Mouse (Mus musculus): ENCODE measurements around the gene Lgi2. TPM values are rescaled to one million over a fixed set of nuclear protein-coding genes. Genes with fewer than 3 reads are reported as not detected.
A peak's percentile ranks its signal among the peaks of the same experiment; 100 is the strongest.

The Lgi2 gene
- polyA plus RNA-seq, 1 experiment from 2014 or later, result 3.8 TPM

DNA sequence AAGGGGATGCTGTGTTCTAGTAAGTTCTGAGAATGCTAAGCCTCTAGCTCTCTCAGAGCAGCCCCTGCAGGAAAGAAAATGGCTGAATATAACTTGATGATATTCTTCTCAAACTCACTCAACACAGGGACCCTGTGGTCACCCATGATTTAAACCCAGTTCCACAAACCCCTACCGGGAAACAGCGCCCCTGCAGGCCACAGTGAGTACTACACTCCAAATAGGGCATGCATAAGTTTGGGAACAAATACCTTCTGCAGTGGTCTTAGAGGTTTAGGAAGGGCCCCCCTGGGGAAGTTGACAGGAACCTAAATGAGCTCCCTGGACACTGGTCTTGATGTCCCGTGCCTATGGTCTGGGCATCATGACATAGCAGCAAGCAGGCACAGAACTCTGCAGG lies 19.3 kb downstream of the Lgi2 start:
- ATAC-seq (replicated peaks; ENCODE audit: low FRiP score, low read depth) (no peak), DNase-seq (ENCODE audit: low spot score) (no peak)
- no peak overlapping the region for H3K4me3 ChIP-seq (replicated peaks; ENCODE audit: low read depth, low read length)
- no peaks in the 10 kb centered on the region for H3K9me3 ChIP-seq (replicated peaks; ENCODE audit: low read length)
- no peak overlapping the region for H3K9ac ChIP-seq (ENCODE audit: low read depth, low read length)
- WGBS, result 48% methylated on average over 3 of the region's 3 CpGs
- H3K4me1 ChIP-seq (replicated peaks; ENCODE audit: insufficient read depth, low read length), result no peaks in the 10 kb centered on the region
- no peaks in the 10 kb centered on the region for H3K36me3 ChIP-seq (ENCODE audit: insufficient read depth, low read length)
- H3K27me3 ChIP-seq (ENCODE audit: insufficient read depth, low read length), result no peaks in the 10 kb centered on the region
- H3K27ac ChIP-seq, result no peak overlapping the region
- no peak overlapping the region for H3K4me2 ChIP-seq (ENCODE audit: low read length)
- TF ChIP-seq CTCF (IDR thresholded peaks at IDR 0.05; ENCODE audit: low read depth), result peak; percentile 76

DNA sequence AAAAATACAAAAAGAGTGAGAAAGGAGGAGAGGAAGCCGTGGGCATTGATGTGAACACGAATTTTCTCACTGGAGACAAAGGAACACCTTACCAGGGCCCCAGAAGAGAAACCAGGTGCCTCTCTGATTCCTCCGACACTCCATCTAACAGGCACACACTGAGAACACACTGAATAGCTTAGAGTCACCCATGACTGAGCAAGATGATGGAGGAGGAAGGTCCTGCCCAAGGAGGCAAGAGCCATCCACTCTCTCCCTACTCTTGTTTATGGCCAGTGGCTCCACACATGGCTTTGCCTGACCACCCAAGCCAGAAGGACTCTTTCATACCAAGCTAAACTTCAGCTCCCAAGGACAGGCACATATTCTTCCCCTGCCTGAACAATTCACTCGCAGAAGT lies 22.5 kb downstream of the Lgi2 start:
- no peaks in the 10 kb centered on the region for H3K9me3 ChIP-seq (replicated peaks; ENCODE audit: low read length)
- DNase-seq (ENCODE audit: low spot score) (no peak), ATAC-seq (replicated peaks; ENCODE audit: low FRiP score, low read depth) (no peak)
- TF ChIP-seq CTCF (IDR thresholded peaks at IDR 0.05; ENCODE audit: low read depth), result no peak
- H3K4me3 ChIP-seq (replicated peaks; ENCODE audit: low read depth, low read length), result no peak overlapping the region
- no peak overlapping the region for H3K9ac ChIP-seq (ENCODE audit: low read depth, low read length)
- no peaks in the 10 kb centered on the region for H3K4me1 ChIP-seq (replicated peaks; ENCODE audit: insufficient read depth, low read length)
- H3K36me3 ChIP-seq (ENCODE audit: insufficient read depth, low read length), result no peaks in the 10 kb centered on the region
- no peaks in the 10 kb centered on the region for H3K27me3 ChIP-seq (ENCODE audit: insufficient read depth, low read length)
- H3K4me2 ChIP-seq (ENCODE audit: low read length), result no peak overlapping the region
- no peak overlapping the region for H3K27ac ChIP-seq
- 77% methylated on average over 4 of the region's 4 CpGs for WGBS

DNA sequence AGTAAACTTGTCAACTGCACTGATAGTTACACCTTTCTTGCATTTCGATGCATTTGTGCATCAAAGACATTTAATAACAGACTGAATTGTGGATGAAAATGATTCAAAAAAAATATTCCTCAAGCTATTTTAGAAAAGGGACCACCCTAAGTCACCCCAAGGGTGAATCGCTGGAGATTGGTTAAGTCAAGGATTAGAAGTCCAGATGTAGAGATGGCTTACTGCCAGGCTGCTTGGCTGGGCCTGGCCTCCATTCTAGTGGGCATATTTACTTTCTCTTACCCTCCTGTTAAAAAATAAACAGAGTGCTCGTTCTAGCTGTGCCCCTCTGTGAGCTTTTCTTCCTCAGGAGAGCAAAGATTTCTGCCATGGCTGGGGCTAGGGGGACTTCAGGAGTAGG lies 26.1 kb downstream of the Lgi2 start:
- no peak for TF ChIP-seq CTCF (IDR thresholded peaks at IDR 0.05; ENCODE audit: low read depth)
- no peak overlapping the region for H3K27ac ChIP-seq
- no peaks in the 10 kb centered on the region for H3K36me3 ChIP-seq (ENCODE audit: insufficient read depth, low read length)
- no peak for ATAC-seq (replicated peaks; ENCODE audit: low FRiP score, low read depth)
- no peak overlapping the region for H3K4me2 ChIP-seq (ENCODE audit: low read length)
- H3K4me1 ChIP-seq (replicated peaks; ENCODE audit: insufficient read depth, low read length), result peaks cover 15% of the 10 kb centered on the region
- no peaks in the 10 kb centered on the region for H3K27me3 ChIP-seq (ENCODE audit: insufficient read depth, low read length)
- H3K9me3 ChIP-seq (replicated peaks; ENCODE audit: low read length), result no peaks in the 10 kb centered on the region
- 52% methylated on average over 3 of the region's 3 CpGs for WGBS
- no peak overlapping the region for H3K4me3 ChIP-seq (replicated peaks; ENCODE audit: low read depth, low read length)
- no peak for DNase-seq (ENCODE audit: low spot score)
- H3K9ac ChIP-seq (ENCODE audit: low read depth, low read length), result no peak overlapping the region

DNA sequence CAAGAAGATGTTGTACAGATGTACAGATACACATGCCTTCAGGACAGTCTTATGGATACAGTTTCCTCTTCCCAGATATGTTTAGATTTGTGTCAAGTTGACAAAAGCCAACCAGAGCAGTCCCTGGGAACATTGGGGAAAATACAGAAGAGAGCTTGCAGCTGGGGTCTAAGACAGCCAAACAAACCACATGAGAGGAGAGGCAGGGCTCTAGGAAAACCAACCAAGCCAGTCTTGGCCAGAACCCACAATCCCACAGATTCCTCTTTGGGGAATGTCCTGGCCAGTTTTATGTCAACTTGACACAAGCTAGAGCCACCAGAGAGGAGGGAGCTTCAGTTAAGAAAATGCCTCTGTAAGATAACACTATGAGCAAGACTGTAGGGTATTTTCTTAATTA lies 26.8 kb downstream of the Lgi2 start:
- TF ChIP-seq CTCF (IDR thresholded peaks at IDR 0.05; ENCODE audit: low read depth), result no peak
- no peaks in the 10 kb centered on the region for H3K9me3 ChIP-seq (replicated peaks; ENCODE audit: low read length)
- H3K4me1 ChIP-seq (replicated peaks; ENCODE audit: insufficient read depth, low read length), result peaks cover 15% of the 10 kb centered on the region
- peak; percentile 83 for DNase-seq (ENCODE audit: low spot score)
- no peak overlapping the region for H3K27ac ChIP-seq
- no peak for ATAC-seq (replicated peaks; ENCODE audit: low FRiP score, low read depth)
- no peak overlapping the region for H3K9ac ChIP-seq (ENCODE audit: low read depth, low read length)
- H3K4me3 ChIP-seq (replicated peaks; ENCODE audit: low read depth, low read length), result no peak overlapping the region
- H3K27me3 ChIP-seq (ENCODE audit: insufficient read depth, low read length), result no peaks in the 10 kb centered on the region
- no peaks in the 10 kb centered on the region for H3K36me3 ChIP-seq (ENCODE audit: insufficient read depth, low read length)
- no peak overlapping the region for H3K4me2 ChIP-seq (ENCODE audit: low read length)

DNA sequence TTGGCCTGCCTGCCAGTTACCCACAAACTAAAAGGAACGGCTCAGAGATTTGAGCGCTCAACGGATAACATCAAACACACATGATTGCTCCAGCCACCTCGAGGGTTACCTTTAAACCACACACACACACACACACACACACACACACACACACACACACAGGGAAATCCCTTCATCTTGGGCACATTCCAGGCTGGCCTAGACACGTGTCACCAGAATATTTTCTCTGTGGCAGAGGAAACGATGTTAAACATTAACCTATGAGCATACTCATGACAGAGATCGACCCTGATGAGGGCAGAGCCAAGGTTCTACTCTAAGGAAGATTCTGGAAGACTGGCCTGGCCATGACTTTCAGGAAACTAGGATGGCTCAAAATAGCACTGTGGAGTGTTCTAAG lies 29.2 kb downstream of the Lgi2 start:
- 49% methylated on average over 7 of the region's 7 CpGs for WGBS
- DNase-seq (ENCODE audit: low spot score) (peak; percentile 55), ATAC-seq (replicated peaks; ENCODE audit: low FRiP score, low read depth) (peak; percentile 83)
- no peak overlapping the region for H3K4me2 ChIP-seq (ENCODE audit: low read length)
- no peak overlapping the region for H3K27ac ChIP-seq
- H3K4me3 ChIP-seq (replicated peaks; ENCODE audit: low read depth, low read length), result no peak overlapping the region
- peaks cover 15% of the 10 kb centered on the region for H3K4me1 ChIP-seq (replicated peaks; ENCODE audit: insufficient read depth, low read length)
- H3K9me3 ChIP-seq (replicated peaks; ENCODE audit: low read length), result no peaks in the 10 kb centered on the region
- H3K36me3 ChIP-seq (ENCODE audit: insufficient read depth, low read length), result no peaks in the 10 kb centered on the region
- TF ChIP-seq CTCF (IDR thresholded peaks at IDR 0.05; ENCODE audit: low read depth), result no peak
- no peaks in the 10 kb centered on the region for H3K27me3 ChIP-seq (ENCODE audit: insufficient read depth, low read length)
- no peak overlapping the region for H3K9ac ChIP-seq (ENCODE audit: low read depth, low read length)

DNA sequence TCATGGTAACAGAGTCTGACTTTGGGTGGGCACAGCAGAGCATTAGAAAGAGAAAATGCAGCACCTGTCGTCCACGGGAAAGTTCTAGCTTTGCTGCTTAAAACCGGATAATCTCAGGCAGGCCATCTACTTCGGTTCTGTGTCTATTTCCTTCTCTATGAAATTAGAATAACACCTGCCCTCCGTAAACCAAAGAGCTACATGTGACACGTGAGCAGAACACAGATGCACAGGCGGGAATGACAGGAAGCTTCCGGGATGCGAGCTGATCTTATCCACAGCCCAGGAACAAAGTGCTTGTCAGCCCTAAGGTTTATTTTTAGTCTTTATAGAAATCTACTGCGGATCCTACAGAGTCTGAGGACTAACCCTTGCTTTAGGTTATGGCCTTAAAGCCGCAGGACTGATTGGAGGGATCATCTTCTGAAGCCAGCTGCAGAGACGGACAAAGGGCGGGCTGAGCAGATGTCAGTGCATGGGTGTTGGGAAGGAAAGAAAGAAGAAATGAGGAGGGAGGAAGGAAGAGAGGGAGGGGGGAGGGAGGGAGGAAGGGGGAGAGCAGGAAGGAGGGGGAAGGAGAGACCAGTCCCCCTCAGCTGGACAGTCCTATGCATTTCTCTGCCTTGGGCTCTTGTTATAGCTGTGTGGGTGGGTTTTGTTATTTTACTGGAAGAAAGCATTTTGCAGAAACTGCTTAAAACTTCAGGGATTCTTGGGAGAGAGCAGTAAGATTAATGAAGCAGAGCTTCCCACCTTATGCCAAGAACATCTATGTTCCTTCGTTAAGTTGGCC lies 31.3 kb downstream of the Lgi2 start:
- DNase-seq (ENCODE audit: low spot score), result peak; percentile 50
- 35% methylated on average over 14 of the region's 14 CpGs for WGBS

DNA sequence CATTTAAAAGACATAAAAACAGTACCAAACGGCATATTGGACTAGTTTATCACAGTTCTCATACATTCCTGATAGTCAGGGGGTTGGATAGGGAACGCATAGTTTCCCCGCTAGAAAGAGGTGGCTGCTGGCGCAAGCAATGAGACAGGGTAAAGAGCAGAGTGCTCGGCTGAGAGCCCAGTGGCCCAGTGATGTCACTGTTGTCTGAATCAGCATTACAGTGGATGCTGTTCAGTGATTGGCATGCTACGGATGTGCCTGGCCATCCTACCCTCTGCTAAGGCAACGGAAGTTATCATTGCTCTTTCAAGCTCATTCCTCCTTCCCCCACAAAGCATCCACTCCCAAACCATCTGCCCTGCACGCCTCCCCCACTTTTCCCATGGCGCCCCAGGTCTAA lies 32.6 kb downstream of the Lgi2 start:
- H3K9me3 ChIP-seq (replicated peaks; ENCODE audit: low read length), result no peaks in the 10 kb centered on the region
- DNase-seq (ENCODE audit: low spot score) (no peak), ATAC-seq (replicated peaks; ENCODE audit: low FRiP score, low read depth) (0 out of 2 replicates have a peak, but pooled peaks have one; percentile 40)
- H3K4me2 ChIP-seq (ENCODE audit: low read length), result no peak overlapping the region
- H3K27ac ChIP-seq, result no peak overlapping the region
- H3K4me1 ChIP-seq (replicated peaks; ENCODE audit: insufficient read depth, low read length), result peaks cover 15% of the 10 kb centered on the region
- H3K27me3 ChIP-seq (ENCODE audit: insufficient read depth, low read length), result no peaks in the 10 kb centered on the region
- no peaks in the 10 kb centered on the region for H3K36me3 ChIP-seq (ENCODE audit: insufficient read depth, low read length)
- 81% methylated on average over 9 of the region's 9 CpGs for WGBS
- TF ChIP-seq CTCF (IDR thresholded peaks at IDR 0.05; ENCODE audit: low read depth), result no peak
- H3K9ac ChIP-seq (ENCODE audit: low read depth, low read length), result no peak overlapping the region
- H3K4me3 ChIP-seq (replicated peaks; ENCODE audit: low read depth, low read length), result no peak overlapping the region

More for the DNA sequence above, 31.3 kb downstream of the Lgi2 start:
- H3K27me3 ChIP-seq (ENCODE audit: insufficient read depth, low read length), result no peaks in the 10 kb centered on the region
- no peaks in the 10 kb centered on the region for H3K36me3 ChIP-seq (ENCODE audit: insufficient read depth, low read length)
- H3K9me3 ChIP-seq (replicated peaks; ENCODE audit: low read length), result no peaks in the 10 kb centered on the region
- no peak overlapping the region for H3K4me3 ChIP-seq (replicated peaks; ENCODE audit: low read depth, low read length)
- no peak for TF ChIP-seq CTCF (IDR thresholded peaks at IDR 0.05; ENCODE audit: low read depth)
- H3K9ac ChIP-seq (ENCODE audit: low read depth, low read length), result no peak overlapping the region
- H3K27ac ChIP-seq, result no peak overlapping the region
- ATAC-seq (replicated peaks; ENCODE audit: low FRiP score, low read depth), result no peak
- H3K4me1 ChIP-seq (replicated peaks; ENCODE audit: insufficient read depth, low read length), result peaks cover 15% of the 10 kb centered on the region
- no peak overlapping the region for H3K4me2 ChIP-seq (ENCODE audit: low read length)

All from kidney, postnatal 0 days (tissue).